Mouse (Mus musculus): ENCODE measurements around the gene Trcg1.

DNA sequence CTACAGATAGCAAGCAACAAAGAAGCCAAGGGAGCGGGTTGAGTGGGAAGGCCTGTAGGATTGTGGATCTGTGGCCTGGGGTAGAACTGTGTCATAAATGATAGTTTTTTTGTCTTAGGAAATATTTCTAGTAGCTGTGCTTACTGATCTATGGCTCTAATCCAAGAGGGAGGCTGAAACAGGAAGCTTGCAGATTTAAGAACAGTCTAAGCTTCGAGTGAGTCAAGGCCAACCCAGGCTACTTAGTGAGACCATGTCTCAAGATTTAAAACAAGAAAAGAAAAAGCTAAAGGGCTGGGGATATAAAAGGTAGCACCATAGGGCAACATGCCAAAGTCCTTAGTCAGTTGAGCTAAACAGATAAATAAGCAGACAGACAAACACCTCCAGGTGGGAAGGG lies 1.9 kb downstream of the Trcg1 start:
- no peak for TF ChIP-seq CTCF (IDR thresholded peaks at IDR 0.05; ENCODE audit: borderline replicate concordance, insufficient read depth, low read depth, low read length)
- TF ChIP-seq POLR2A (IDR thresholded peaks at IDR 0.05; ENCODE audit: borderline replicate concordance, insufficient read depth, low read length), result no peak

All from cerebellum, adult 2 months (tissue).